Mouse (Mus musculus): ENCODE results near the gene Fcamr.

The Fcamr gene

DNA sequence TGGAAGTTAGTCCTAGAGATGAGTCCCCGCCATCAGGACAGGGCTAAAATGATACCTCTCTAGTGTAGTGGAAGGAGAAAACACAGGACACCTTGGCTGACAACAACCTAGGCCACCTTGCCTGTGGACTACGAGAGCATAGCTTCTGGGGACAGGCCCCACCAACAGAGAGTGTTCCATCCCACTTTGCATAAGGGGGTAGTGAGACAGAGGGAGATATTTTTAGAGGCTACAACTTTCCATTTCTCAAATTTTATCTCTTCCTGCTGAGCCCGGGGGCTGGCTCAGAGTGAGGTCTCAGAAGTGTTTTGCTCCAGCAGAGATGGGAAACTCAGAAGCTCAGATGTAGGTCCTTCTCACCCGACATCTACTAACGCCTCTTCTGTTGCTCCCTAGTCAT is 49.7 kb downstream of the Fcamr start:
- no peaks in the 10 kb centered on the region for H3K4me1 ChIP-seq (replicated peaks; ENCODE audit: low read depth, low read length)
- H3K9me3 ChIP-seq (ENCODE audit: low read length), result no peaks in the 10 kb centered on the region

DNA sequence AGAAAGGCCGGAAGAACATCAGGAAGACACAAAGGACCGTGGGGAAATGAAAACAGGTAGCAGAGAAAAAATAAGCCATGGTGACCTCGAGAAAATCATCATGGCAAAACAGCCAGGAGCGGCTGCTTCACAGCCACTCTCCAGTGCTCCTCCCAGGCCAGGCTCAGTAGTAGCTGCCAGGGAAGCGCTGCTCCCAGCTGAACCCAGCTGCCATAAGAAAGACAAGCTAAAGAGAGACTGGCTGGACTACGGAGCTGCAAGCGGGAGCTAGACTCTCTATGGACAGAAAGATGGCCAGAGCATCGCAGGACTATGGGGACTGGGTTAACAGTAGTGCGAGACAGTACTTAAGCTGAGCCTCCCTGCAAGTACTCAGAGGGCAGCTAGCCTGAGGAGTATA is 54.1 kb downstream of the Fcamr start:
- Histone ChIP-seq H3K4me1 (replicated peaks; ENCODE audit: low read depth, low read length) (no peaks in the 10 kb centered on the region), H3K9me3 (ENCODE audit: low read length) (no peaks in the 10 kb centered on the region), H3K4me3 (replicated peaks; ENCODE audit: low read length) (no peak overlapping the region), H3K36me3 (ENCODE audit: insufficient read depth, low read length) (no peaks in the 10 kb centered on the region), H3K27me3 (ENCODE audit: insufficient read depth, low read length) (0 out of 2 replicates have a peak, but pooled peaks cover 6% of the 10 kb centered on the region)
- TF ChIP-seq POU5F1 (IDR thresholded peaks at IDR 0.05; ENCODE audit: borderline replicate concordance, low read length), result no peak
- TF ChIP-seq CTCF (conservative IDR thresholded peaks at IDR 0.05; ENCODE audit: low read length), result no peak
- no peak for TF ChIP-seq NANOG (IDR thresholded peaks at IDR 0.05; ENCODE audit: borderline replicate concordance, low read length)

More for the DNA sequence above, 49.7 kb downstream of the Fcamr start:
- Histone ChIP-seq H3K27me3 (ENCODE audit: insufficient read depth, low read length) (peaks cover 15% of the 10 kb centered on the region), H3K36me3 (ENCODE audit: insufficient read depth, low read length) (no peaks in the 10 kb centered on the region), H3K4me3 (replicated peaks; ENCODE audit: low read length) (no peak overlapping the region)
- TF ChIP-seq NANOG (IDR thresholded peaks at IDR 0.05; ENCODE audit: borderline replicate concordance, low read length), result no peak
- no peak for TF ChIP-seq POU5F1 (IDR thresholded peaks at IDR 0.05; ENCODE audit: borderline replicate concordance, low read length)
- no peak for TF ChIP-seq CTCF (conservative IDR thresholded peaks at IDR 0.05; ENCODE audit: low read length)

DNA sequence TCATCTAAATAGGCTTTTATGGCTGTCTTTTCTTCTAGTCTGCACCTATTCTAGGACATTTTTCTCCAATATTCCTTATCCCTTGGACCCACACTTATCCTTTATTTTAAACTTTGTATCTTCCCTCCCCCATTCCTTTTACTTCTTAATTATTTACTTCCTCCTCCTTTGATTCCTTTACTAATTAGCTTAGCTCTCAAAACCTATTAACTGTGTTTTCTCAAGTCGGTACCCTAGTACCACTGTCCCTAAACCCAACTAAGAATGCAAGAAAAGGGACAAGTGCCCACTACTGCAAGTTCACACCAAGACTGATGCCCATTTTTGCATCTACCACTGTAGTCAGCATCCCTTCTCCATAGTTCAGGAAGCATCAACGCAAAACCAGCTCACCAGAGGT is 55.0 kb downstream of the Fcamr start:
- Histone ChIP-seq H3K4me3 (replicated peaks; ENCODE audit: low read length) (no peak overlapping the region), H3K9me3 (ENCODE audit: low read length) (no peaks in the 10 kb centered on the region), H3K4me1 (replicated peaks; ENCODE audit: low read depth, low read length) (no peaks in the 10 kb centered on the region), H3K36me3 (ENCODE audit: insufficient read depth, low read length) (no peaks in the 10 kb centered on the region), H3K27me3 (ENCODE audit: insufficient read depth, low read length) (0 out of 2 replicates have a peak, but pooled peaks cover 6% of the 10 kb centered on the region)
- TF ChIP-seq CTCF (conservative IDR thresholded peaks at IDR 0.05; ENCODE audit: low read length) (no peak), NANOG (IDR thresholded peaks at IDR 0.05; ENCODE audit: borderline replicate concordance, low read length) (no peak), POU5F1 (IDR thresholded peaks at IDR 0.05; ENCODE audit: borderline replicate concordance, low read length) (no peak)

GRCm38 (mm10) chr1:130857456-130857855 is 56.8 kb downstream of the Fcamr start:
- H3K36me3 ChIP-seq (ENCODE audit: insufficient read depth, low read length), result no peaks in the 10 kb centered on the region
- no peaks in the 10 kb centered on the region for H3K9me3 ChIP-seq (ENCODE audit: low read length)
- H3K4me3 ChIP-seq (replicated peaks; ENCODE audit: low read length), result no peak overlapping the region
- H3K27me3 ChIP-seq (ENCODE audit: insufficient read depth, low read length), result 0 out of 2 replicates have a peak, but pooled peaks cover 6% of the 10 kb centered on the region
- TF ChIP-seq CTCF (conservative IDR thresholded peaks at IDR 0.05; ENCODE audit: low read length) (no peak), NANOG (IDR thresholded peaks at IDR 0.05; ENCODE audit: borderline replicate concordance, low read length) (no peak)
- H3K4me1 ChIP-seq (replicated peaks; ENCODE audit: low read depth, low read length), result no peaks in the 10 kb centered on the region

DNA sequence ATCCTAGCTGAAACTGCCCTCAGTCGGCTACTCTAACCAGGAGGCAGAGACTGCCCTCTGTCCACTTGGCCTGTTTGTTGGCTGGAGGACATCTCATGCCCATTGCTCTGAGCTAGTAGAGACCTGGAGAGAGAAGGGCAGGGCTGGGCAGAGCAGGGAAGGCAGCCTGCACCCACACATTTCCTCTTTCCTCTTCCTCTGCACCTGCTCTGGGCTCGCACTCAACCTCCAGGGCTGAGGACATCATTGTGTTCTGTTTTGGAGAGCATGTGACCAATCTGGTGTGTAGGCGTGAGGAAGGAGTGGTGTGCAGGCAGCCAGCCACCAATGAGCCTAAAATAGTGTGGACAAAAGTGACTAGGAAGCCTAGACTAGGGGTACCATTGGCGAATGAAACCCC is 63.5 kb downstream of the Fcamr start:
- H3K27me3 ChIP-seq (ENCODE audit: insufficient read depth, low read length), result no peaks in the 10 kb centered on the region; the same call in 1 of the 2 replicates
- peaks cover 9% of the 10 kb centered on the region; the same call in 1 of the 2 replicates for H3K9me3 ChIP-seq (ENCODE audit: low read length)
- no peak overlapping the region for H3K4me3 ChIP-seq (replicated peaks; ENCODE audit: low read length)
- TF ChIP-seq NANOG (IDR thresholded peaks at IDR 0.05; ENCODE audit: borderline replicate concordance, low read length) (no peak), POU5F1 (IDR thresholded peaks at IDR 0.05; ENCODE audit: borderline replicate concordance, low read length) (no peak), CTCF (conservative IDR thresholded peaks at IDR 0.05; ENCODE audit: low read length) (no peak)
- no peaks in the 10 kb centered on the region for H3K36me3 ChIP-seq (ENCODE audit: insufficient read depth, low read length)
- H3K4me1 ChIP-seq (replicated peaks; ENCODE audit: low read depth, low read length), result no peaks in the 10 kb centered on the region

Measured in E14TG2a.4 (cell line).